Mouse (Mus musculus) testis, adult 2 months (tissue): Measurements from ENCODE around the gene Pip4k2b.

Source experiments
- CTCF ChIP-seq: fragments of 200-500 bp; IDR thresholded peaks from 2 replicates; pipeline ENCODE4 v1.5.1; 2012; ENCODE audit warnings: low read depth, mild to moderate bottlenecking, inconsistent platforms, low read length, moderate library complexity; ENCODE audit not compliant: control insufficient read depth, insufficient read depth, insufficient replicate concordance
- POLR2A ChIP-seq: fragments of 200-500 bp; IDR thresholded peaks from 2 replicates; pipeline ENCODE4 v1.6.1; 2012; ENCODE audit warnings: low read depth, mild to moderate bottlenecking, inconsistent platforms, low read length, moderate library complexity; ENCODE audit not compliant: control insufficient read depth

GRCm38 (mm10) chr11:97669268-97669667 is 75.2 kb downstream of the Pip4k2b start:
- TF ChIP-seq POLR2A (no peak), CTCF (no peak)
